Mouse (Mus musculus): ENCODE results near the gene Orai1. TPM values are rescaled to one million over a fixed set of nuclear protein-coding genes. Genes with fewer than 3 reads are reported as not detected.

Orai1 gene
- polyA plus RNA-seq, 1 experiment from 2014 or later, result 8.4 TPM

DNA sequence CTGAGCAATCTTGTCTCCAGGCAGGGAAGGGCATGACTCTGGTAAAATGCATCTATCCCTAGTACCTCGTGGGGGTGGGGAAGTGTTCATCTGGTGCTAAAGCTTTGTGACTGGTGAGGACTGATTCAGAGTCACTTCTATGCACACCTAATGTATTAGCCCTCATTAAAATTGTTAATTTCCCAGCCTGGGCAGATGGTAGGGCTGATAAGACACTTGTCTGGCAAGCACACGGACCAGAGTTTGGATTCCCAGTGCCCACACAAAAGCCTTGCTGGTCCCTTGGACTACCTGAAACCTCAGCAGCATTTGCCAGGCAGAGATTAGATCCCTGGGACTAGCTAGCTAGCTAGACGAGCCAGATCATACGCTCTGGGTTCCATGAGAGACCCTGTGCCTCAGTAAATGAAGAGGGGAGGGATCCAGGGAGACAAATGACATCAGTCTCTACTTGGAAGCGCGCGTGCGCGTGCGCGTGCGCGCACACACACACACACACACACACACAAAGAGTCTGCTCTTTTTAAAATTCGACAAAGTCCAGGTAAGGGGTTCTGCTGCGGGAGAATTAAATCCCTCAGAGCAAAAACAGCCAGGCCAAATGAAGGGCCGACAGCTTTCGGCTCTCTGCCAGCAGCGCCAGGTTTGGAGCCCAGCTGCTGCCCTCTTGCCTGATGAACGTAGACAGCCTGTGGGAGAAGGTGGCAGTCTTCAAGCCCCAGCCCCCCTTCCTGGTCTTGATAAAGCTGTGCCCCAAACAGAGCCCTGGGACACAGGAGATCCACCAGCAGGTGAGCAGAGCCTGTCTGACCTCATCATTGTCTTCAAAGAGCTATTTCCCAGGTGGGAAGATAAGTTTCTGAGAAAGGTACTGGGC, 8.9 kb upstream of the Orai1 start:
- H3K36me3 ChIP-seq (replicated peaks), result no peaks in the 10 kb centered on the region
- DNase-seq (ENCODE audit: low spot score), result no peak
- WGBS, result 67% methylated on average over 19 of the region's 19 CpGs
- H3K9me3 ChIP-seq, result no peaks in the 10 kb centered on the region
- H3K4me1 ChIP-seq, result peaks cover 6% of the 10 kb centered on the region; the same call in 1 of the 2 replicates
- H3K4me3 ChIP-seq, result peak overlapping the region; percentile 18; the same call in 1 of the 2 replicates
- peak overlapping the region; percentile 35; the same call in 1 of the 2 replicates for H3K27ac ChIP-seq (replicated peaks)
- no peaks in the 10 kb centered on the region for H3K27me3 ChIP-seq (replicated peaks; ENCODE audit: low read depth, poor library complexity, severe bottlenecking)

DNA sequence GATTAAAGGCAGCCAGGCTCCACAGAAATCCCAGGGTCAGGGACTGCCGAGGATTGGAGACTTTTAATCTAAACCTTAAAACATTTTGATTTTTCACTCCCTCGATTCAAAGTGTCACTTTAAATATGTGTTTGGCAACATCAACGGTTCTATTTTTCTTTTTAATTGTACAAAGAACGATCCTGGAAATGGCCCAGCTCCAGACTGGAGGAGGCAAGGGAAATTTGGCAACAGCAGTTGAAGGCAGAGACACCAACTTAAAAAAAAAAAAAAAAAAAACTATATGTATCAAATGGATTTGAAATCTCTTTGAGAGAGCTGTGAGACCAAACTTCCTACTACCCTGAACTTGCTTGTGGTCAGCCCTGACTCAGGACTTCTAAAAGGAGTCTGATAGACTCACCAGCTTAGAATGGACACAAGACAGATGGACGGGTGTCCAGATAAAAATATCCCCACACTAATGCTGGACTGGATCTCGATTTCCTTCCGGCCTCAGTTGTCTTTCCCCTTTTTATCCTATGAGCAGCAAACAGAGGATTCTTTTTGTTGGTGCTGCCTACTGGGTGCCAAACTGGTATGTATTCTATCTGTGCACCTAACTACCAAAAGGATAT, 5.9 kb upstream of the Orai1 start:
- no peaks in the 10 kb centered on the region for H3K9me3 ChIP-seq
- H3K4me3 ChIP-seq, result no peak overlapping the region
- WGBS, result 84% methylated on average over 7 of the region's 7 CpGs
- no peaks in the 10 kb centered on the region for H3K36me3 ChIP-seq (replicated peaks)
- no peak overlapping the region for H3K27ac ChIP-seq (replicated peaks)
- DNase-seq (ENCODE audit: low spot score), result no peak
- H3K27me3 ChIP-seq (replicated peaks; ENCODE audit: low read depth, poor library complexity, severe bottlenecking), result no peaks in the 10 kb centered on the region
- H3K4me1 ChIP-seq, result peaks cover 9% of the 10 kb centered on the region; the same call in 1 of the 2 replicates

DNA sequence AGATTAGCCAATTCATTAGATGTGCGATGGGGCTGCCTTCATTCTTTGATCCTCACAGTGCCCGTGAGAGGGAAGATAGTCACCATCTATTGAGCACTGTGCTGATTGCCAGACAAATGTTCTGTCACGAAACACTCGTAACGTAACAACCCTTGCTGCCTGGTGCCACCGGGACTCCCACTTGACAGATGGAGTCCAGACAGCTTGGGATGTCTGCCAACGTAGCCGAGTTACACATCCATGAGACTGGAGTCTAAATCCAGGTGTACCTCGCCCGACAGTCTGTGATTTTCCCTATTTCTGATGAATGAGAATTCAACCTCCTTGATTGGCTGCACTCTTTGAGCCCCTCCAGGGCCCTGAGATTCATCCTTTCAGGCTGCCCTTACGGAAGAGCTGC, 5.0 kb upstream of the Orai1 start:
- Histone ChIP-seq H3K4me3 (no peak overlapping the region), H3K27ac (replicated peaks) (no peak overlapping the region), H3K4me1 (peaks cover 15% of the 10 kb centered on the region), H3K9me3 (no peaks in the 10 kb centered on the region), H3K27me3 (replicated peaks; ENCODE audit: low read depth, poor library complexity, severe bottlenecking) (no peaks in the 10 kb centered on the region), H3K36me3 (replicated peaks) (no peaks in the 10 kb centered on the region)
- DNase-seq (ENCODE audit: low spot score), result no peak
- 88% methylated on average over 11 of the region's 11 CpGs for WGBS

DNA sequence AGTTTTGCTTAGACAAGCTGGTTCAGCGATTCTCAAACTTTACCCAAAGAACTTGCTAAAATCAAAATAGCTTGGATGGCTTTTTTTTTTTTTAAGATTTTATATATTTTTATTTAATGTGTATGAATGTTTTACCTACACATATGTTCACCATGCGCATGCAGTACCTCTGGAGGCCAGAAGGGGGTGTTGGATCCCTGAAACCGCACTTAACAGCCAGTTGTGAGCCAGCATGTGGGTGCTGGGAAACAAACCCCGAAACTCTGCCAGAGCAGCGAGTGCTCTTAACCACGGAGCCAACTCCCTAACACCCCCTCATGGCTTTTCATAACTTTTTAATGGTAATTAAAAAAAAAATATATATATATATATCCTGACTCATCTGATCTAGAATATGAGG, 4.1 kb upstream of the Orai1 start:
- H3K4me1 ChIP-seq, result peaks cover 20% of the 10 kb centered on the region
- H3K4me3 ChIP-seq, result no peak overlapping the region
- H3K9me3 ChIP-seq, result no peaks in the 10 kb centered on the region
- no peaks in the 10 kb centered on the region for H3K27me3 ChIP-seq (replicated peaks; ENCODE audit: low read depth, poor library complexity, severe bottlenecking)
- H3K27ac ChIP-seq (replicated peaks), result no peak overlapping the region
- H3K36me3 ChIP-seq (replicated peaks), result no peaks in the 10 kb centered on the region
- 92% methylated on average over 6 of the region's 6 CpGs for WGBS
- DNase-seq (ENCODE audit: low spot score), result no peak

DNA sequence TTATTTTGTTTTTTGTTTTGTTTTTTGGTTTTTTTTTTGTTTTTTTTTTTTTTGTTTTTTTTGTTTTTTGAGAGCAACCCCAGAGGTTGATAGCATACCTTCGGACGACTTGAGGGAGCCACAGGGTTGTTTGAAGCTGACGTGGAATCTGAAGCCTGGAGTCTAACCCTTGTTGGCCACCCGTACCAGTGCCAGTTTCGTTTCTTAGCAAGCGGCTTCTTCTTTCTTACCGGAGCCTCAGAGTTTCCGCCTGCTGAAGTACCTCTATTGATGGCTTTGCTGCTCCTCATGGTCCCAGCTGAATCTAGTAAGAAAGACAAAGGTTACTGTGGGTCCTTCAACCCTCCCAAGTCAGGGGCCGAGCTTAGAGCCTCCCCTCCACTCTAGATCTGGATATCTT, 3.2 kb upstream of the Orai1 start:
- Histone ChIP-seq H3K9me3 (no peaks in the 10 kb centered on the region), H3K27ac (replicated peaks) (no peak overlapping the region), H3K4me3 (no peak overlapping the region), H3K36me3 (replicated peaks) (no peaks in the 10 kb centered on the region), H3K4me1 (peaks cover 24% of the 10 kb centered on the region), H3K27me3 (replicated peaks; ENCODE audit: low read depth, poor library complexity, severe bottlenecking) (peaks cover 5% of the 10 kb centered on the region; the same call in 1 of the 2 replicates)
- no peak for DNase-seq (ENCODE audit: low spot score)
- WGBS, result 94% methylated on average over 9 of the region's 9 CpGs

DNA sequence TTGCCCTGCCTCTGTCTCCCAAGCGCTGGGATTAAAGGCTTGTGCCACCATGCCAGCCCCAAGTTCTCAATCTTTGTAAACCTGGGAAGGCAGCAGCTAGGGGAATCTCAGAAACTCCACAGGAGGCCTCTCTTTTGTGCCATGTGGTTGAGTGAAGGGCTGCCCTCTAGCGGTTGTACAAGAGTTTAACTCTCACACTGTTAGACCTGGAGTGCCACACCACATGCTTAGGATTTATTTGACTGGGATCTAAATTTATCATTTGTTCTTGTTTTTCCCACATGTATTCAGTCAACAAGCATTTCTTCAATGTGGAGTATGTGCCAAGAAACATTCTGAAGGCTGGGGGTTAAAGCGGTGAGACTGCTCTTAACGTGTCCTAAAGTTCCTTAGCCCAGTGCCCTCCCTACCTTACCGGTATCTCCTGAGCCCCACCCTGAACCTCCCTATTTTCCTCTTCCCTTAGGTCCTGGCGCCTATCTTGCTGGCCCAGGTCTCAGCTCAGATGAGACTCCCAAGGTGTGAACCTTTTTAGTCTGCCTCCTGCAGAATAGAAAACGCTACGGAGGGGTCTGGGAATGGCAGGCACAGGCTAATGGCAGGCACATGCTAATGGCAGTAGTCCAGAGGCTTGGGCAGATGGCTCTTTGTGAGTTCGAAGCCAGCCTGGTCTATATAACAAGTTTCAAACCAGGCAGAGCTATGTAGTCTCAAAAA, 1.1 kb upstream of the Orai1 start:
- H3K27ac ChIP-seq (replicated peaks), result peak overlapping the region; percentile 32
- peaks cover 5% of the 10 kb centered on the region; the same call in 1 of the 2 replicates for H3K27me3 ChIP-seq (replicated peaks; ENCODE audit: low read depth, poor library complexity, severe bottlenecking)
- peaks cover 11% of the 10 kb centered on the region; the same call in 1 of the 2 replicates for H3K36me3 ChIP-seq (replicated peaks)
- 67% methylated on average over 9 of the region's 9 CpGs for WGBS
- H3K9me3 ChIP-seq, result no peaks in the 10 kb centered on the region
- DNase-seq (ENCODE audit: low spot score), result peak; percentile 74
- peaks cover 42% of the 10 kb centered on the region for H3K4me1 ChIP-seq
- no peak overlapping the region for H3K4me3 ChIP-seq

DNA sequence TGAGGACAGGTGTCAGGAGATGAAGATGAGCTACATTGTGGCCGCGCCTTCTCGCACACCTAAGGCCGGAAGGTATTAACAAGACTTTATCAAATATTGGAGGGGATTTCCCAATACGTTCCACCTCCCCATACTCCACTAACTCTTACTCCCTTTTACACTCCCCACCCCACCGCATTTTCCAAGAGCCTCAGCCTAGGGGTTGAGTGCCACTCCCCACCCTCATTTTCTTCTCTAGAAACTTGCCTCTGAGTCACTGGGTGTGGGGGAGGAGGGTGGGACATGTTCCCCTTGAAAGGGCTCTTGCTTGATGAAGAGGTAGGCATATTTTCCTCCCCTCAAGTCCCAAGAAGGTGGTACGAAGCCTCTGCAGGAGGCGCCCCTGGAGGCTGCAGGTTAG, 1.0 kb downstream of the Orai1 start:
- H3K27me3 ChIP-seq (replicated peaks; ENCODE audit: low read depth, poor library complexity, severe bottlenecking), result peaks cover 5% of the 10 kb centered on the region; the same call in 1 of the 2 replicates
- peak overlapping the region; percentile 82 for H3K4me3 ChIP-seq
- H3K4me1 ChIP-seq, result peaks cover 55% of the 10 kb centered on the region
- no peak for DNase-seq (ENCODE audit: low spot score)
- H3K27ac ChIP-seq (replicated peaks), result peak overlapping the region; percentile 88; the same call in 1 of the 2 replicates
- peaks cover 11% of the 10 kb centered on the region; the same call in 1 of the 2 replicates for H3K36me3 ChIP-seq (replicated peaks)
- 29% methylated on average over 8 of the region's 8 CpGs for WGBS
- no peaks in the 10 kb centered on the region for H3K9me3 ChIP-seq

DNA sequence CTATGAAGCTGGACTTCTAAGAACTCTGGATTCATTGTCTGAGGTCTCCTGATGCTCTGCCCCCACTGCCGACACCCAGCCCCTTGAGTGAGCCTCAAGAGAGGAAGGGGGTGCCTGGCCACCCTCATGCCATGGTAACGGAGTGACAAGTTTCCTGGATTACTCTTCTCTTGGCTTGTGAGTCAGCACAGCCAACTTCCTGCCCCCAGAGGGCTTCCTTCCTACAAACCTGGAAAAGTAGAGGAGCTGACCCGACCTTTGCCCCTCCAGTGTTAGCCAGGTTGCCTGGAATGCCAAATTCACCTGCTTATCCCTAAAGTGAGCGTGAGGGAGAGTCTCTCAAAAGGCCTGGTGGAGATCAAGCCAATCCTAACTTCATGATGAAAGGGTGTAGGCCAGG, 2.6 kb downstream of the Orai1 start:
- Histone ChIP-seq H3K4me3 (peak overlapping the region; percentile 16; the same call in 1 of the 2 replicates), H3K9me3 (no peaks in the 10 kb centered on the region), H3K36me3 (replicated peaks) (peaks cover 11% of the 10 kb centered on the region; the same call in 1 of the 2 replicates), H3K27ac (replicated peaks) (no peak overlapping the region), H3K4me1 (peaks cover 55% of the 10 kb centered on the region), H3K27me3 (replicated peaks; ENCODE audit: low read depth, poor library complexity, severe bottlenecking) (peaks cover 5% of the 10 kb centered on the region; the same call in 1 of the 2 replicates)
- no peak for DNase-seq (ENCODE audit: low spot score)
- 76% methylated on average over 4 of the region's 4 CpGs for WGBS

DNA sequence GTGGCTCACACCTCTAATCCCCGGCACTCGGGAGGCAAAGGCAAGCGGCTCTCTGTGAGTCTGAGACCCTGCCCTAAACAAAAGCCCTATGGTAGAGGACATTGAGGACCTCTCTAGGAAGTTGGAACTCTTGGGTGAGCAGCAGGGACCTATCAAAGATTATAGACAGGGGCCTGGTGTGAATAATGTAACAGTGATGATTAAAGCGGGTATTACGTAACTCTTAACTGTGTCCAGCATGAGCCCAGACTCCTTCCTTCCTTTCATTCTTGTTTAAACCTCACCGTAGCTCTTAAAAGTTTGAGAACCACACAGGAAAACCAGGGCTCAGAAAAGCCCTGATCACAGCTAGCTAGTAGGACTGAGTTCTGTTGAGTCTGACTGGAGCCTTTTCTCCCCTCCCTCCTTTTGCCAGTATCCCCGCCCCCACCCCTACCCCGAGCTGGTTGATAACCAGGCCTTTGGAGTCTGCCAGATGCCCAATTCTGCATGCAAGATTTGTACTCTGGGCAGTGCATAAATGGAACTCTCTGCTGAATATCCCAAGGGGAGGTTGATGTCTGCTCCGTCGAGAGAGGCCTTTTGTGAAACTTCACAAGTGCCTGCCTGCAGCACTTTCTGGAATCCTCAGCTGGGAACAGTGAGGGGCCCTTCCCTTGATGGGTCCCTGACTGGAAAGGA, 4.6 kb downstream of the Orai1 start:
- Histone ChIP-seq H3K27ac (replicated peaks) (peak overlapping the region; percentile 12; the same call in 1 of the 2 replicates), H3K4me3 (no peak overlapping the region), H3K9me3 (no peaks in the 10 kb centered on the region), H3K4me1 (peaks cover 49% of the 10 kb centered on the region), H3K36me3 (replicated peaks) (peaks cover 11% of the 10 kb centered on the region; the same call in 1 of the 2 replicates), H3K27me3 (replicated peaks; ENCODE audit: low read depth, poor library complexity, severe bottlenecking) (peaks cover 5% of the 10 kb centered on the region; the same call in 1 of the 2 replicates)
- no peak for DNase-seq (ENCODE audit: low spot score)
- WGBS, result 64% methylated on average over 10 of the region's 10 CpGs

DNA sequence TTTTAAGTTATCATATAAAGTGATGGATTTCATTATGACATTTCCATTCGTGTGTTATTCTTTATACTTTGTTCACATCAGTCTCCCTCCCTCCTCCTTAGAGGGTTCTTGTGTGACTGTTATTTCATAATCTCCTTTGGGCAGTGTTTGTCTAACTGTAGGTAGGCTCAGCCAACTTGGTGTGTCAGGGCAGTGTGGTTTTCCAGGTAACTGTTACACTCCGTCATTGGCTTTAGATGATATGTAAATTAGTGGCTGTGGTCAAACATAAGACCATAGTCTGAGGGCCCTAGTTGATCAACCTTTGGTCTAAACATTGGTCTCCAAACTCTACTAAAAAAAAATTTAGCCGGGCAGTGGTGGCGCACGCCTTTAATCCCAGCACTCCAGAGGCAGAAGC, 5.6 kb downstream of the Orai1 start:
- no peak for DNase-seq (ENCODE audit: low spot score)
- 93% methylated on average over 5 of the region's 5 CpGs for WGBS
- H3K9me3 ChIP-seq, result no peaks in the 10 kb centered on the region
- peaks cover 5% of the 10 kb centered on the region; the same call in 1 of the 2 replicates for H3K27me3 ChIP-seq (replicated peaks; ENCODE audit: low read depth, poor library complexity, severe bottlenecking)
- H3K4me1 ChIP-seq, result peaks cover 42% of the 10 kb centered on the region
- peaks cover 16% of the 10 kb centered on the region; the same call in 1 of the 2 replicates for H3K36me3 ChIP-seq (replicated peaks)
- no peak overlapping the region for H3K27ac ChIP-seq (replicated peaks)
- no peak overlapping the region for H3K4me3 ChIP-seq

DNA sequence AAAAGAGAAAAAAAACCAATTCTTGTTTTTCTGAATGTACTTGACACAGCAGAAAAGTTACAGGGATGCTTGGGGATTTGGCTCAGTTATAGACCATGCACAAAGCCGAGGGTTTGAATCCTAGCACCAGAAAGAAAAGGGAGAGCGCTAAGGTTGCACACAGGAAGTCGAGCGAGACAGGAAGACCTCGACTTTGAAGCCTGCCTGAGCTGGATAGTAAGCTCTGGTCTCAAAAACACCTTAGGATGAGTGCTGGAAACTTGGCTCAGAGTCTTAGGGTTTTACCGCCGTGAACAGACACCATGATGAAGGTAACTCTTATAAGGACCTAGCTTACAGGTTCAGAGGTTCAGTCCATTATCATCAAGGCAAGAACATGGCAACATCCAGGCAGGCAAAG, 6.6 kb downstream of the Orai1 start:
- Histone ChIP-seq H3K36me3 (replicated peaks) (peaks cover 16% of the 10 kb centered on the region; the same call in 1 of the 2 replicates), H3K9me3 (no peaks in the 10 kb centered on the region), H3K4me1 (peaks cover 40% of the 10 kb centered on the region), H3K4me3 (no peak overlapping the region), H3K27ac (replicated peaks) (no peak overlapping the region), H3K27me3 (replicated peaks; ENCODE audit: low read depth, poor library complexity, severe bottlenecking) (peaks cover 2% of the 10 kb centered on the region; the same call in 1 of the 2 replicates)
- 91% methylated on average over 7 of the region's 7 CpGs for WGBS
- no peak for DNase-seq (ENCODE audit: low spot score)

DNA sequence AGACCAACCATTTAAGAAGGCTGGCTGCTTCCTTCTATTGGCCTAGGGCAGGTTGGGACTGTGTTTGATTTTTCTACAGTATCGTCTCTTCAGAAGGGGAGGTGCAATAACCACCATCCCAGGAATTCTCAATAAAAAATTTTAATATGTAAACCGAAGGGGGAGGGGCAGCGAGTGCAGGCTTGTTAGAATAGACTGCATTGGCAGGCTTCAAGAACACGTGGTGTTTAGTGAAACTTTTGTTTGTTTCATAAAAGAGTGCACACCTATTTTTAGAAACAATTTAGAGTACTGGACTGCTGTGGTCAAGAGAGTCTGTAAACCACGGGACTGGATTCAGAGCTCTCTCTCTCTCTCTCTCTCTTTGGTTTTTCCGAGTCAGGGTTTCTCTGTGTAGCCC, 8.2 kb downstream of the Orai1 start:
- H3K9me3 ChIP-seq, result no peaks in the 10 kb centered on the region
- 89% methylated on average over 6 of the region's 6 CpGs for WGBS
- DNase-seq (ENCODE audit: low spot score), result no peak
- H3K4me1 ChIP-seq, result peaks cover 40% of the 10 kb centered on the region
- no peak overlapping the region for H3K4me3 ChIP-seq
- no peak overlapping the region for H3K27ac ChIP-seq (replicated peaks)
- H3K27me3 ChIP-seq (replicated peaks; ENCODE audit: low read depth, poor library complexity, severe bottlenecking), result no peaks in the 10 kb centered on the region
- H3K36me3 ChIP-seq (replicated peaks), result peaks cover 8% of the 10 kb centered on the region; the same call in 1 of the 2 replicates
